Mouse (Mus musculus): ENCODE measurements at regions not wholly inside any gene's neighbourhood (a gene's known extent, or its start where the extent isn't known, plus 50 kb on each side); places are given as distances from the start of the nearest gene placed in this dataset.

GRCm38 (mm10) chr9:35360139-35361100 is 60.5 kb upstream of the Cdon start:
- DNase-seq (ENCODE audit: low spot score) = peak; percentile 72

- no peak for DNase-seq (ENCODE audit: low spot score)
Measured at GRCm38 (mm10) chr9:35361432-35361831, 59.5 kb upstream of the Cdon start.

DNA sequence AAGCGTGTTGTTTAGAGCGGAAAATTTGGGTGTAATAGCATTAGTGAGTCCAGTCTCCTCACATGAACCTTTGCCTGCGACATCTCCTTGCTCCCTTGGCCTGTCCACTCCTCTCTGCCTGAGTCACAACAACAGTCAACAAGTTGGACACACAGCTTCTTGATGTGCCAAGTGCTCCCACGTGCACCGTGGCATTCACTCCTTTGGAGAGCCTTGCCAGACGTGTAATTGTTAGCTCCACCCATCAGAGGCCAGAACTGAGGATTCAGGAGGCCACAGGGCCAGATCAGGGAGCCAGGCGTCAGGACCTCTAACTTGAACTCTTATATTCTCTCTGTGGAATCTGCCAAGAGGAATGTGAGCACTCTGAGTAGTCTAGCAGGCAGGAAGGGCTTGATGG is 58.7 kb upstream of the Cdon start:
- DNase-seq (ENCODE audit: low spot score) = no peak

GRCm38 (mm10) chr9:35363079-35363478 is 57.8 kb upstream of the Cdon start:
- DNase-seq (ENCODE audit: low spot score) = no peak

DNA sequence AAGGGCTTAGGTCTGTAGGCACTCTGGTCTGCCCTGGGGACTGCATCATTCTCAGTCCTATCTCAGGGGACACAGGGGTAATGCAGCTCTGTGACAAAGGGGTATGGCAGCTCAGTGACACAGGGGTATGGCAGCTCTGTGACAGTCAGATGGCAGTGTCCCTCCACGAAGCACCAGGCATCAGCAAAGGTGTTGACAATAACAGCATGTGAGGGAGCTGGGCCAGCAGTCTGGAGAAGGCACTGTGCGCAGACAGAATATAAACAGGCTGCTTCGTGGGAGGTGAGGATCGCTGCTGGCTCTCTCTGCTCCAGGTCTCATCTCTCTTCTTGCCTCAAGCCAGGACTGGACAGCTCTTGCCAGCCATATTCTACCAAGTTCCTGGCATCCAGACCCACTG is 57.0 kb upstream of the Cdon start:
- DNase-seq (ENCODE audit: low spot score) = no peak

DNA sequence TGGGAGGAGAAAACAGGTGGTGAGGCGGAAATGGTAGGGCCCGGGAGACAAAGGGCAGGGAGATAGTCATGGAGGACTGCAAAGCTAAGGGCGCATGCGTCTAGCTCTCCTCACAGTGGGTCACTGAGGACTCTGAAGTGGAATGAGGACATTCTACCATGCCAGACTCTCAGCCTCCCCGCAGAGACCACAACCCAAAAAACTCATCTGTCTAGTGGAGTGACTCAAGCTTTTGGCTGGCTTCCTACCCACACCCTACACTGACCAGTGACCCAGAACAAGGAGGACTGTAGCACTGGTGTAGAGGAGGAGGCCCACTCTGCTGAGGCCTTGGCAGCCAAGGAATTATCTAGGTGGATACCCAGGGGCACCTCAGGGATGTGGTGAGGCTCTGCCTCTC is 55.0 kb upstream of the Cdon start:
- no peak for DNase-seq (ENCODE audit: low spot score)

- no peak for DNase-seq (ENCODE audit: low spot score)
Measured at GRCm38 (mm10) chr9:35369063-35369462, 51.9 kb upstream of the Cdon start.

GRCm38 (mm10) chr9:35370031-35370430 is 50.9 kb upstream of the Cdon start:
- no peak for DNase-seq (ENCODE audit: low spot score)

DNA sequence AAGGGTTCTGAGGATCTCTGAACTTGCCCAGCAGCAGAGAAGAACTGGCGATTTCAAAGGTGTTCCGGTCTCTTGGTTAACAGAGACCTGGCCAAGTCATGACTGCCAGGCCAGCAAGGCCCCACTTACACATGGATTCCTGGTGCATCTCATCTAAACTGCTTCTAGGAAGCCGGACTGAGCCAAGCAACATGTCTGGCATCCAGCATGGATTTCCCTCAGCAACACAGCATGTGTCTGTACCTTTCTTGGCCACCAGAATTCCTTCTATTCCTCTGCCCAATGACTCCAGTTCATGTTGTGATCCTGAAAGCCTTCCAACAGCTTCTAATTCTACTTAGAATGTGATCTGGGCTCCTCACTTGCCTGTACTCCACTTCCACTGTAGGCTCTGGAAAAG is 50.0 kb upstream of the Cdon start:
- DNase-seq (ENCODE audit: low spot score) = no peak

All from testis, postnatal 14 days (tissue).